ENCODE assay signal across 12 mouse cellular contexts in genomic region chr17:70993385-70993807, GRCm38 (mm10). TPM values are rescaled to one million over a fixed set of nuclear protein-coding genes. Genes with fewer than 3 reads are reported as not detected.
A peak's percentile ranks its signal among the peaks of the same experiment; 100 is the strongest.
DNase-seq lines count a peak whose midpoint lies in the region; ATAC-seq lines count a peak whose summit lies in the region.
"Had no signal": no experiment of that assay in that cellular context is flagged by ENCODE, and none has a peak within 500 bp of the region (broad histone marks: within the 10 kb centered on the region; RNA-seq: fewer than 3 reads in every experiment).

No protein-coding gene starts in this region.

- H3K27ac ChIP-seq in limb, embryonic 12.5 days = peak overlapping the region; percentile 70; the same call in 1 of the 2 replicates
- H3K27ac ChIP-seq in limb, embryonic 10.5 days = no peak overlapping the region
- peak overlapping the region; percentile 52; the same call in 1 of the 2 replicates for H3K27ac ChIP-seq in embryonic facial prominence, embryonic 15.5 days (replicated peaks)
- peak overlapping the region; percentile 79; the same call in 1 of the 2 replicates for H3K27ac ChIP-seq in stomach, embryonic 14.5 days (ENCODE audit: low read length)

- intact Hi-C loops in heart, postnatal 10 days (cut with DNase I) = no loop called here

- H3K27me3 ChIP-seq in limb, embryonic 12.5 days = no peaks in the 10 kb centered on the region
- no peaks in the 10 kb centered on the region for H3K27me3 ChIP-seq in limb, embryonic 10.5 days (ENCODE audit: low read depth, poor library complexity, severe bottlenecking)
- H3K27me3 ChIP-seq in embryonic facial prominence, embryonic 15.5 days = no peaks in the 10 kb centered on the region
- H3K27me3 ChIP-seq in stomach, embryonic 14.5 days (ENCODE audit: control insufficient read depth, insufficient read depth, low read length) = no peaks in the 10 kb centered on the region

- peaks cover 47% of the 10 kb centered on the region for H3K4me1 ChIP-seq in limb, embryonic 12.5 days (replicated peaks)
- H3K4me1 ChIP-seq in limb, embryonic 10.5 days = peaks cover 32% of the 10 kb centered on the region
- H3K4me1 ChIP-seq in embryonic facial prominence, embryonic 15.5 days = peaks cover 34% of the 10 kb centered on the region
- peaks cover 29% of the 10 kb centered on the region for H3K4me1 ChIP-seq in stomach, embryonic 14.5 days (ENCODE audit: control insufficient read depth, insufficient read depth, low read length)

- 63% methylated on average over 3 of the region's 3 CpGs for WGBS in limb, embryonic 12.5 days
- 81% methylated on average over 3 of the region's 3 CpGs for WGBS in limb, embryonic 10.5 days
- WGBS in embryonic facial prominence, embryonic 15.5 days = 38% methylated on average over 3 of the region's 3 CpGs
- 7% methylated on average over 3 of the region's 3 CpGs for WGBS in stomach, embryonic 14.5 days

- peaks cover 57% of the 10 kb centered on the region for H3K36me3 ChIP-seq in limb, embryonic 12.5 days
- H3K36me3 ChIP-seq in limb, embryonic 10.5 days = peaks cover 58% of the 10 kb centered on the region
- H3K36me3 ChIP-seq in embryonic facial prominence, embryonic 15.5 days = peaks cover 27% of the 10 kb centered on the region
- peaks cover 25% of the 10 kb centered on the region for H3K36me3 ChIP-seq in stomach, embryonic 14.5 days (ENCODE audit: control insufficient read depth, insufficient read depth, low read length)

- no peak overlapping the region for H3K4me3 ChIP-seq in limb, embryonic 12.5 days (replicated peaks)
- H3K4me3 ChIP-seq in limb, embryonic 10.5 days = no peak overlapping the region
- H3K4me3 ChIP-seq in embryonic facial prominence, embryonic 15.5 days (replicated peaks) = no peak overlapping the region
- H3K4me3 ChIP-seq in stomach, embryonic 14.5 days (ENCODE audit: low read depth, low read length) = no peak overlapping the region

- no peak for ATAC-seq in limb, embryonic 12.5 days (ENCODE audit: insufficient number of reproducible peaks, insufficient read depth, low FRiP score, low TSS enrichment, low read depth)
- ATAC-seq in embryonic facial prominence, embryonic 15.5 days (ENCODE audit: insufficient number of reproducible peaks, low FRiP score, low TSS enrichment, low read depth) = no peak
- 0 out of 2 replicates have a peak, but pooled peaks have one; percentile 24 for ATAC-seq in stomach, embryonic 14.5 days (ENCODE audit: insufficient number of reproducible peaks, insufficient read depth, low FRiP score, low read depth)
- ATAC-seq: hindbrain, embryonic 16.5 days had no signal

- DNase-seq in limb, embryonic 10.5 days (ENCODE audit: low spot score) = no peak
- DNase-seq in heart, postnatal 10 days = peak; percentile 83 to 84
- DNase-seq in MN1 (ENCODE audit: low spot score) = no peak
- DNase-seq in thymus, postnatal 0 days (ENCODE audit: low spot score) = no peak
- no peak for DNase-seq in ovary, postnatal 14 days (ENCODE audit: low spot score)
- DNase-seq: cerebellum, postnatal 36 days; layer of hippocampus, postnatal 36 days had no signal

- no peaks in the 10 kb centered on the region for H3K9me3 ChIP-seq in limb, embryonic 12.5 days
- H3K9me3 ChIP-seq in limb, embryonic 10.5 days (replicated peaks) = no peaks in the 10 kb centered on the region
- H3K9me3 ChIP-seq in embryonic facial prominence, embryonic 15.5 days (replicated peaks) = no peaks in the 10 kb centered on the region
- H3K9me3 ChIP-seq in stomach, embryonic 14.5 days (ENCODE audit: control insufficient read depth, low read depth, low read length) = no peaks in the 10 kb centered on the region
- H3K9me3 ChIP-seq: G1E had no signal

- no peak overlapping the region for H3K9ac ChIP-seq in limb, embryonic 12.5 days (replicated peaks)
- H3K9ac ChIP-seq in embryonic facial prominence, embryonic 15.5 days = no peak overlapping the region
- no peak overlapping the region for H3K9ac ChIP-seq in stomach, embryonic 14.5 days (replicated peaks; ENCODE audit: low read depth, low read length)

- no peak overlapping the region; the same call in 1 of the 2 replicates for H3K4me2 ChIP-seq in limb, embryonic 12.5 days
- no peak overlapping the region for H3K4me2 ChIP-seq in embryonic facial prominence, embryonic 15.5 days (replicated peaks)
- no peak overlapping the region for H3K4me2 ChIP-seq in stomach, embryonic 14.5 days (replicated peaks; ENCODE audit: low read depth, low read length)

RNA-seq across cellular contexts. Expression of gene Myom1, which starts 9.0 kb away (rescaled TPM):
- polyA plus RNA-seq in limb, embryonic 12.5 days (2016; fragmentation: Nextera tagmentation; extraction: Ambion mirVana) = 7.6 and 8.6 TPM in 2 replicates
- polyA plus RNA-seq in limb, embryonic 10.5 days (2016; fragmentation: Nextera tagmentation; extraction: Ambion mirVana) = 2.5 and 4.2 TPM in 2 replicates
- 22.9 and 32.8 TPM in 2 replicates for polyA plus RNA-seq in embryonic facial prominence, embryonic 15.5 days (2015; fragmentation: Nextera tagmentation; extraction: Ambion mirVana)
- 1,000 to 10,000 TPM; 1,058 to 1,064 TPM for total RNA-seq in heart, postnatal 10 days (2021)
- polyA plus RNA-seq in stomach, embryonic 14.5 days (2014; fragmentation: Nextera tagmentation; extraction: Ambion mirVana) = 16.6 and 20.0 TPM in 2 replicates
- polyA plus RNA-seq in thymus, postnatal 0 days (2015; fragmentation: Nextera tagmentation; extraction: Ambion mirVana) = 1.2 and 1.4 TPM in 2 replicates

RNA-seq across cellular contexts. Expression of gene Myl12a, which starts 9.3 kb away (rescaled TPM):
- 586 and 602 TPM in 2 replicates for polyA plus RNA-seq in limb, embryonic 12.5 days (2016; fragmentation: Nextera tagmentation; extraction: Ambion mirVana)
- polyA plus RNA-seq in limb, embryonic 10.5 days (2016; fragmentation: Nextera tagmentation; extraction: Ambion mirVana) = 478 and 483 TPM in 2 replicates
- polyA plus RNA-seq in embryonic facial prominence, embryonic 15.5 days (2015; fragmentation: Nextera tagmentation; extraction: Ambion mirVana) = 665 and 690 TPM in 2 replicates
- 100 to 1,000 TPM; 846 to 935 TPM for total RNA-seq in heart, postnatal 10 days (2021)
- polyA plus RNA-seq in stomach, embryonic 14.5 days (2014; fragmentation: Nextera tagmentation; extraction: Ambion mirVana) = 569 and 588 TPM in 2 replicates
- polyA plus RNA-seq in thymus, postnatal 0 days (2015; fragmentation: Nextera tagmentation; extraction: Ambion mirVana) = 587 and 594 TPM in 2 replicates

Comparison
In these comparisons a context has a peak if more than half of its experiments do, and no peak if none do; other contexts are left out.
1. DNase-seq: peak in heart, postnatal 10 days (2 of 2); none in limb, embryonic 10.5 days (single experiment), MN1 (single experiment), thymus, postnatal 0 days (single experiment) and ovary, postnatal 14 days (single experiment).